Mouse (Mus musculus) hindbrain, postnatal 0 days (tissue): ENCODE measurements around the gene Heatr5b. TPM values are rescaled to one million over a fixed set of nuclear protein-coding genes. Genes with fewer than 3 reads are reported as not detected.

Source experiments
- ATAC-seq: fragments of 200-750 bp; cut with Nextera tagmentation; 2 replicates; pipeline ENCODE4 v1.8.0; 2017; ENCODE audit warnings: mild to moderate bottlenecking, moderate TSS enrichment, moderate library complexity
- DNase-seq: peaks from one replicate; pipeline ENCODE4 v3.0.0-alpha.2; 2015; ENCODE audit warnings: low spot score
- H3K27ac ChIP-seq: fragments of 300-500 bp; sonication (generic); 2 replicates; pipeline ENCODE4 v1.5.1; 2014; ENCODE audit warnings: mild to moderate bottlenecking
- H3K27me3 ChIP-seq: fragments of 300-500 bp; sonication (generic); 2 replicates; pipeline ENCODE4 v1.6.1; 2014; ENCODE audit warnings: low read length, mixed read lengths; ENCODE audit not compliant: insufficient read depth
- H3K36me3 ChIP-seq: fragments of 300-500 bp; sonication (generic); 2 replicates; pipeline ENCODE4 v1.6.1; 2014; ENCODE audit warnings: low read length, mixed read lengths; ENCODE audit not compliant: insufficient read depth
- H3K4me1 ChIP-seq: fragments of 300-500 bp; sonication (generic); 2 replicates; pipeline ENCODE4 v1.6.1; 2014; ENCODE audit warnings: antibody characterized with exemption, low read length, mixed read lengths; ENCODE audit not compliant: insufficient read depth
- H3K4me2 ChIP-seq: fragments of 300-500 bp; sonication (generic); 2 replicates; pipeline ENCODE4 v1.6.1; 2014; ENCODE audit warnings: low read depth, mild to moderate bottlenecking, low read length, moderate library complexity, mixed read lengths
- H3K4me3 ChIP-seq: fragments of 300-500 bp; sonication (generic); 2 replicates; pipeline ENCODE4 v1.5.1; 2014; ENCODE audit warnings: low read length
- H3K9ac ChIP-seq: fragments of 300-500 bp; sonication (generic); replicated peaks from 2 replicates; pipeline ENCODE4 v1.6.1; 2014; ENCODE audit warnings: mild to moderate bottlenecking, low read length, moderate library complexity, mixed read lengths
- H3K9me3 ChIP-seq: fragments of 300-500 bp; sonication (generic); 2 replicates; pipeline ENCODE4 v1.6.1; 2016; ENCODE audit warnings: low read length, mixed read lengths
- CTCF ChIP-seq: IDR thresholded peaks from 2 replicates; pipeline ENCODE4 v1.5.1; 2016; ENCODE audit warnings: antibody characterized with exemption, control low read depth, low read depth
- WGBS: fragments of 180-500 bp; shearing (Covaris S2); extraction: QIAGEN DNeasy Blood & Tissue Kit; methylation state at CpG from one replicate; pipeline ENCODE4 v1.1.7; 2014; 5-methylcytosine and 5-hydroxymethylcytosine counted together
- polyA plus RNA-seq: library from polyadenylated mRNA; unstranded; fragments of >200 nt; fragmentation: Nextera tagmentation; extraction: Ambion mirVana; gene quantifications from 2 replicates; pipeline ENCODE4 v1.2.1, GENCODE M21; 2015
- total RNA-seq: library from RNA; depleted of rRNA; stranded (reverse); fragments of >200 nt; gene quantifications from 2 replicates; pipeline ENCODE4 v1.2.3, GENCODE M21; 2014

Heatr5b gene
- total and polyA plus RNA-seq, 2 experiments from 2014 or later: 9.0 to 48.1 TPM

GRCm38 (mm10) chr17:78842271-78842928 lies 7.2 kb upstream of the Heatr5b start:
- H3K27ac ChIP-seq: no peak overlapping the region
- H3K4me1 ChIP-seq: no peaks in the 10 kb centered on the region
- no peak overlapping the region for H3K4me3 ChIP-seq
- no peaks in the 10 kb centered on the region for H3K27me3 ChIP-seq
- no peaks in the 10 kb centered on the region for H3K9me3 ChIP-seq
- ATAC-seq (no peak), DNase-seq (no peak)
- no peak overlapping the region for H3K4me2 ChIP-seq
- TF ChIP-seq CTCF: no peak
- peaks cover 56% of the 10 kb centered on the region for H3K36me3 ChIP-seq
- no peak overlapping the region for H3K9ac ChIP-seq
- WGBS: 90% methylated on average over 7 of the region's 7 CpGs

- peak; percentile 37 for DNase-seq
- TF ChIP-seq CTCF: peak; percentile 42
- peak overlapping the region; percentile 77; the same call in 1 of the 2 replicates for H3K27ac ChIP-seq
- peaks cover 18% of the 10 kb centered on the region for H3K36me3 ChIP-seq
- H3K27me3 ChIP-seq: no peaks in the 10 kb centered on the region
- no peak for ATAC-seq
- 25% methylated on average over 2 of the region's 2 CpGs for WGBS
- no peaks in the 10 kb centered on the region for H3K9me3 ChIP-seq
- no peaks in the 10 kb centered on the region for H3K4me1 ChIP-seq
- peak overlapping the region; percentile 90 for H3K4me3 ChIP-seq
- H3K9ac ChIP-seq: peak overlapping the region; percentile 84
- H3K4me2 ChIP-seq: peak overlapping the region; percentile 93
These were observed 892 bp upstream of the Heatr5b start for GRCm38 (mm10) chr17:78836056-78836455.

- 92% methylated on average over 13 of the region's 13 CpGs for WGBS
These were observed 10.8 kb downstream of the Heatr5b start for GRCm38 (mm10) chr17:78824346-78824745.

GRCm38 (mm10) chr17:78809582-78809981 lies 25.6 kb downstream of the Heatr5b start:
- Histone ChIP-seq H3K4me3 (no peak overlapping the region), H3K9me3 (no peaks in the 10 kb centered on the region), H3K4me1 (no peaks in the 10 kb centered on the region), H3K36me3 (peaks cover 34% of the 10 kb centered on the region), H3K4me2 (no peak overlapping the region), H3K27ac (no peak overlapping the region), H3K9ac (no peak overlapping the region), H3K27me3 (no peaks in the 10 kb centered on the region)
- no peak for ATAC-seq
- WGBS: 93% methylated on average over 3 of the region's 3 CpGs
- no peak for DNase-seq
- TF ChIP-seq CTCF: no peak

More at GRCm38 (mm10) chr17:78824346-78824745, 10.8 kb downstream of the Heatr5b start:
- Histone ChIP-seq H3K4me1 (no peaks in the 10 kb centered on the region), H3K27me3 (no peaks in the 10 kb centered on the region), H3K4me2 (no peak overlapping the region), H3K9me3 (no peaks in the 10 kb centered on the region), H3K27ac (no peak overlapping the region), H3K4me3 (no peak overlapping the region), H3K36me3 (peaks cover 63% of the 10 kb centered on the region), H3K9ac (no peak overlapping the region)
- no peak for TF ChIP-seq CTCF
- DNase-seq: no peak
- ATAC-seq: no peak

GRCm38 (mm10) chr17:78809019-78809418 lies 26.1 kb downstream of the Heatr5b start:
- peak; percentile 67 for TF ChIP-seq CTCF
- H3K27me3 ChIP-seq: no peaks in the 10 kb centered on the region
- no peak overlapping the region for H3K4me2 ChIP-seq
- no peak for ATAC-seq
- no peak overlapping the region for H3K9ac ChIP-seq
- H3K4me3 ChIP-seq: no peak overlapping the region
- H3K4me1 ChIP-seq: no peaks in the 10 kb centered on the region
- H3K9me3 ChIP-seq: no peaks in the 10 kb centered on the region
- DNase-seq: peak; percentile 34
- no peak overlapping the region for H3K27ac ChIP-seq
- peaks cover 29% of the 10 kb centered on the region for H3K36me3 ChIP-seq

GRCm38 (mm10) chr17:78797222-78797621 lies 37.9 kb downstream of the Heatr5b start:
- H3K4me1 ChIP-seq: no peaks in the 10 kb centered on the region
- H3K36me3 ChIP-seq: peaks cover 57% of the 10 kb centered on the region
- no peak overlapping the region for H3K4me3 ChIP-seq
- no peak overlapping the region for H3K4me2 ChIP-seq
- H3K27me3 ChIP-seq: no peaks in the 10 kb centered on the region
- ATAC-seq: no peak
- no peak for TF ChIP-seq CTCF
- 93% methylated on average over 1 of the region's 1 CpGs for WGBS
- no peak overlapping the region for H3K9ac ChIP-seq
- no peaks in the 10 kb centered on the region for H3K9me3 ChIP-seq
- no peak for DNase-seq
- H3K27ac ChIP-seq: no peak overlapping the region

- no peak for DNase-seq
- WGBS: 84% methylated on average over 5 of the region's 5 CpGs
These were observed 40.8 kb downstream of the Heatr5b start for GRCm38 (mm10) chr17:78794390-78794789.

More at GRCm38 (mm10) chr17:78794390-78794789, 40.8 kb downstream of the Heatr5b start:
- H3K27ac ChIP-seq: no peak overlapping the region
- no peak for TF ChIP-seq CTCF
- H3K27me3 ChIP-seq: no peaks in the 10 kb centered on the region
- H3K9ac ChIP-seq: no peak overlapping the region
- H3K4me3 ChIP-seq: no peak overlapping the region
- H3K9me3 ChIP-seq: no peaks in the 10 kb centered on the region
- peaks cover 53% of the 10 kb centered on the region for H3K36me3 ChIP-seq
- no peak for ATAC-seq
- no peak overlapping the region for H3K4me2 ChIP-seq
- no peaks in the 10 kb centered on the region for H3K4me1 ChIP-seq
